Comparison of ENCODE assay signal across 30 mouse cellular contexts in the genomic region with DNA sequence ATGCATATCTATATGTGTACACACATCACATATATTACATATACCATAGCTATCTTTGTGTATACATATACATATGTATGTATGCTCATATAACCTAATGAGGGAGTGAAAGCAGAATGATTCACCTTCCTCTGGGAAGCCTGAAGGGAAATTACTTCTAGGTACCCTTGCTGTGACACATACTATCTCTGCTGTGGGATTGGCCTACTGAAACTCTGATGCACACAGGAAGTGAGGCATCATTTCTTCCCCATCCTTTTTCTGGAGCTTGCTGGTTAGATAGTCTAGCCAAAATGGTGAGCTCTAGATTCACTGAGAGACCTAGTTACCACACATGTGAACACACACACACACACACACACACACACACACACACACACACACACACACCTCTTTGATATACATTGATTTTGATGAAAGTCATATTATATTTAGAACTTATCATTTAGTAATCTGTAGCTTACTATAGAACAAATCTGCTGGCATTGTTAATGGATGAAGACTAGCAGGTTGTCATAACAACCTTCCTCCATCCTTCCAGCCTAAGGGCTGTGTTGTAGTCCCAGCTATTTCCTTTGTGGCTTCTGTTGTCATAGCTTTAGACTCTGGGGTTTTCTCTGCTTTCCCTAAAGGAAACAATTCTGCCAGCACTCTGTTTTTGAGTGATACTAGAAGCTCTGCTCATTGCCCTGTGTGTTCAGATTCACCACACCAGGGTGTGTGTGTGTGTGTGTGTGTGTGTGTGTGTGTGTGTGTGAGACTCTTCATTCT. TPM values are rescaled to one million over a fixed set of nuclear protein-coding genes. Genes with fewer than 3 reads are reported as not detected.
"Had no signal": no experiment of that assay in that cellular context is flagged by ENCODE, and none has a peak within 500 bp of the region (broad histone marks: within the 10 kb centered on the region; RNA-seq: fewer than 3 reads in every experiment).

No protein-coding gene starts in this region.

- H3K36me3 ChIP-seq: liver, embryonic 13.5 days; midbrain, embryonic 13.5 days; neural tube, embryonic 12.5 days; neural tube, embryonic 15.5 days had no signal

- H3K27ac ChIP-seq: layer of hippocampus, adult 2 months; liver, embryonic 13.5 days; midbrain, embryonic 13.5 days; neural tube, embryonic 12.5 days; neural tube, embryonic 15.5 days; stomach, postnatal 0 days had no signal

- H3K27me3 ChIP-seq: liver, embryonic 13.5 days; midbrain, embryonic 13.5 days; neural tube, embryonic 12.5 days; neural tube, embryonic 15.5 days had no signal

- ATAC-seq: midbrain, embryonic 13.5 days had no signal

- DNase-seq: kidney, adult 9 months; kidney, postnatal 25 days; layer of hippocampus, adult 9-11 months; liver, embryonic 13.5 days; lung, adult 2 months; lung, postnatal 14 days; lung, postnatal 4 days; right cerebral cortex, adult 18-20 months; right cerebral cortex, postnatal 14 days; right cerebral cortex, postnatal 4 days; thymus, adult 2 months; thymus, postnatal 25 days had no signal

- H3K9ac ChIP-seq: liver, embryonic 13.5 days; midbrain, embryonic 13.5 days; neural tube, embryonic 12.5 days; neural tube, embryonic 15.5 days had no signal

- H3K4me1 ChIP-seq: liver, embryonic 13.5 days; midbrain, embryonic 13.5 days; neural tube, embryonic 12.5 days; neural tube, embryonic 15.5 days had no signal

- H3K4me3 ChIP-seq: layer of hippocampus, adult 2 months; liver, embryonic 13.5 days; midbrain, embryonic 13.5 days; neural tube, embryonic 12.5 days; neural tube, embryonic 15.5 days had no signal

RNA-seq across cellular contexts. Expression of gene Gm11214, which starts 19.0 kb away (rescaled TPM):
- total RNA-seq: layer of hippocampus, adult 2 months; layer of hippocampus, postnatal 25 days; left cerebral cortex, adult 18-20 months; left cerebral cortex, postnatal 36 days; liver, adult 2 months; megakaryocyte progenitor cell, adult 5-6 weeks; megakaryocyte-erythroid progenitor cell, adult 5-6 weeks had no signal
- polyA plus RNA-seq: kidney, embryonic 16.5 days; large intestine, adult 2 months; limb, embryonic 11.5 days; limb, embryonic 14.5 days; liver, adult 2 months; liver, embryonic 13.5 days; liver, embryonic 16.5 days; lung, adult 2 months; lung, embryonic 16.5 days; midbrain, embryonic 13.5 days; neural tube, embryonic 12.5 days; neural tube, embryonic 15.5 days; stomach, embryonic 14.5 days; stomach, postnatal 0 days; thymus, adult 2 months had no signal

RNA-seq across cellular contexts. Expression of gene Tex48, which starts 21.9 kb away (rescaled TPM):
- total RNA-seq: layer of hippocampus, adult 2 months; layer of hippocampus, postnatal 25 days; left cerebral cortex, adult 18-20 months; left cerebral cortex, postnatal 36 days; liver, adult 2 months; megakaryocyte progenitor cell, adult 5-6 weeks; megakaryocyte-erythroid progenitor cell, adult 5-6 weeks had no signal
- polyA plus RNA-seq: kidney, embryonic 16.5 days; large intestine, adult 2 months; limb, embryonic 11.5 days; limb, embryonic 14.5 days; liver, adult 2 months; liver, embryonic 13.5 days; liver, embryonic 16.5 days; lung, adult 2 months; lung, embryonic 16.5 days; midbrain, embryonic 13.5 days; neural tube, embryonic 12.5 days; neural tube, embryonic 15.5 days; stomach, embryonic 14.5 days; stomach, postnatal 0 days had no signal

RNA-seq across cellular contexts. Expression of gene Gm11213, which starts 39.1 kb away (rescaled TPM):
- total RNA-seq: layer of hippocampus, adult 2 months; layer of hippocampus, postnatal 25 days; left cerebral cortex, adult 18-20 months; left cerebral cortex, postnatal 36 days; liver, adult 2 months; megakaryocyte progenitor cell, adult 5-6 weeks; megakaryocyte-erythroid progenitor cell, adult 5-6 weeks had no signal
- polyA plus RNA-seq: kidney, embryonic 16.5 days; large intestine, adult 2 months; limb, embryonic 11.5 days; limb, embryonic 14.5 days; liver, adult 2 months; liver, embryonic 13.5 days; liver, embryonic 16.5 days; lung, adult 2 months; lung, embryonic 16.5 days; midbrain, embryonic 13.5 days; neural tube, embryonic 12.5 days; neural tube, embryonic 15.5 days; stomach, embryonic 14.5 days; stomach, postnatal 0 days; thymus, adult 2 months had no signal
